Mouse (Mus musculus): ENCODE measurements around the gene Gm813. TPM values are rescaled to one million over a fixed set of nuclear protein-coding genes. Genes with fewer than 3 reads are reported as not detected.

Gene Gm813
- polyA plus RNA-seq, 1 experiment = not detected

DNA sequence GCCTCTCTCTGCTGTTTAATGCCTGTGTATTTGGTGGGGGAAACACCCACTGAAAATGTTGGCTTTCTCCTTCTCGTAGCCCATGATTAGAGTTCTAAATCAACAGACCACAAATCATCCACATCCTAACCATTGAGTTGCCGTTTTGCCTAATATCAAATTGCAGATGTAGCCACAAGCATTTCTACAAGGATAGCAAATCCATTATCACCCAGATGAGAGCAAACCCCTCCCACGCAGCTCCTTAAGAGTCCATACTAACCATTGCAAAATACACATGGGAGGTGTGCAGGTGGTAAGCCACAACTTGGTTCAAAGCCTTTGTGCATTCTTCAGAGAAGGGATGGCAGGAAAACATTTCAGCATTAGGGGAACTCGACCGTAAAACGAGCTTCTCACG is 21.2 kb upstream of the Gm813 start:
- Histone ChIP-seq H3K27ac (ENCODE audit: insufficient read depth, low read length) (no peak overlapping the region), H3K4me3 (ENCODE audit: insufficient read depth, low read length) (no peak overlapping the region), H3K4me1 (ENCODE audit: control insufficient read depth, insufficient read depth, low read length) (no peaks in the 10 kb centered on the region; the same call in 1 of the 2 replicates)
- TF ChIP-seq CTCF (IDR thresholded peaks at IDR 0.05; ENCODE audit: borderline replicate concordance, insufficient read depth, low read length) (no peak), POLR2A (IDR thresholded peaks at IDR 0.05; ENCODE audit: low read depth, low read length) (no peak)

DNA sequence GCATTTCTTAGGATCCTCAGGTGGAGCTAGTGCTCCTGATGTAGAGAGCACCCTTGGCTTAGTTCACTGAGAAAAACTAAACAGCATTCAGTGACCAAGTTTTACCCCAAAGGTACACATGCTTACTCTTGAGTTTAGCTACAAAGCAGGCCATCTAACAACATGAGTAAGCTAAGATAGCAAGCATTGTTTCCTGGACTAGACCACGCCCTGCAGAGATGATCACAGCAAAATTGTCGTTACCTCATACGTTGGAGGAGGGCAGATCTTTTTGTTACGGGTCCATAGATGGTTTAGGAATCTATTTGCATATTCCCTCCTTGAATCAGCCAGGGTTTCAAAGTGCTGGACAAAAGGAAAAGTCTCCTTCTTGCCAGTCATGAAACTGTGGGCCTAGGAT is 20.7 kb upstream of the Gm813 start:
- Histone ChIP-seq H3K4me1 (ENCODE audit: control insufficient read depth, insufficient read depth, low read length) (no peaks in the 10 kb centered on the region; the same call in 1 of the 2 replicates), H3K27ac (ENCODE audit: insufficient read depth, low read length) (no peak overlapping the region), H3K4me3 (ENCODE audit: insufficient read depth, low read length) (no peak overlapping the region)
- TF ChIP-seq CTCF (IDR thresholded peaks at IDR 0.05; ENCODE audit: borderline replicate concordance, insufficient read depth, low read length) (no peak), POLR2A (IDR thresholded peaks at IDR 0.05; ENCODE audit: low read depth, low read length) (no peak)

DNA sequence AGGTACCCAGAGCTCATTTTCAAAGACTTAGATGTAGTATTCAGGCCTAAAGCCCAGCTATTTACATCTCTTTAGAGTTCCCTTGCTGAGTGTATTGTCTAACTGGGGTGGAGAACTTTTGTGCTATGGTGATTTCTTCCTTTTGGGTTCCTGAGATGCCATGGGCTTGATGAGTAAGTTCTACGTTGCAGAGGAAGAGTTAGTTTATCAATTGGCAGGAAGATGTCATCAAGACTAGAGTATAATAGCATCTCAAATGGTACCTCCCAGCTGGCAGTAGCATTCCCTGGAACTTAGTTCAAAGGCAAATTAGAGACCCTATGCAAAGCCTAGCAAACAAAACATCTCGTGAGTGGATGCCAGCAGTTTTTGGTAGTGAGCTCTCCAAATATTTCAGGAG is 19.1 kb upstream of the Gm813 start:
- Histone ChIP-seq H3K4me1 (ENCODE audit: control insufficient read depth, insufficient read depth, low read length) (no peaks in the 10 kb centered on the region; the same call in 1 of the 2 replicates), H3K4me3 (ENCODE audit: insufficient read depth, low read length) (no peak overlapping the region), H3K27ac (ENCODE audit: insufficient read depth, low read length) (no peak overlapping the region)
- no peak for TF ChIP-seq POLR2A (IDR thresholded peaks at IDR 0.05; ENCODE audit: low read depth, low read length)
- no peak for TF ChIP-seq CTCF (IDR thresholded peaks at IDR 0.05; ENCODE audit: borderline replicate concordance, insufficient read depth, low read length)

DNA sequence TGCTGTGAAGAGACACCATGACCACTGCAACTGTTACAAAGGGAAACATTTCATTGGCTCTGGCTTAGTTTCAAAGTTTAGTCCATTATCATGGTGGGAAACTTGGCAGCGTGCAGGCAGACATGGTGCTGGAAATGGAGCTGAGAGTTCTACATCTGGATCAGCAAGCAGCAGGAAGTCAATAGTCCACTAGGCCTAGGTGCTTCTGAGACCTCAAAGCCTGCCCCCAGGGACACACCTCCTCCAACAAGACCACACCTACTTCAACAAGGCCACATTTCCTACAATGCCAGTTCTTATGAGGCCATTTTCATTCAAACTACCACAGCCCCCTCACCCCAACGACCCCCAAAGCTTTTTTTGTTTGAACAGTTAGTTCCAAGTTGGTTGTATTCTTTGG is 13.0 kb upstream of the Gm813 start:
- TF ChIP-seq POLR2A (IDR thresholded peaks at IDR 0.05; ENCODE audit: low read depth, low read length) (no peak), CTCF (IDR thresholded peaks at IDR 0.05; ENCODE audit: borderline replicate concordance, insufficient read depth, low read length) (no peak)
- no peaks in the 10 kb centered on the region for H3K4me1 ChIP-seq (ENCODE audit: control insufficient read depth, insufficient read depth, low read length)
- H3K27ac ChIP-seq (ENCODE audit: insufficient read depth, low read length) = no peak overlapping the region
- H3K4me3 ChIP-seq (ENCODE audit: insufficient read depth, low read length) = no peak overlapping the region

DNA sequence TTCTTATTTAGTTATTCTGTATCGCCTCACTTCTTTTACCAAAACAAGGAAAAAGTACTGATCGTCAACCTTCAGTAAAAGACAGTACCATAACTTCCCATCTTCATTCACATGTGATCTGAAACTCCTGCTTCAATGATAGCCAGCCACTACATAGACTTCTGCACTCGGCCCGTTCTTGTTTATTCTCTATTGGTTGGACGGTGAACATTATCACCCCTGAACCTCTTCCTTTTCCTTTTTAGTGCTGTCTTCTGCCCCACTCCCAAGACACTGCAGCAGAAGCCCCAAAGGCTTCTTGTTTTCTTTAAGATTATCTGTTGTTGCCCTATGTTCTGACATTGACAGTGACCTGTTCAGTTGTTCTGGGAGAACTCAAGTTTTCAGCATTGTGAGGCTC is 12.2 kb upstream of the Gm813 start:
- TF ChIP-seq CTCF (IDR thresholded peaks at IDR 0.05; ENCODE audit: borderline replicate concordance, insufficient read depth, low read length) = no peak
- TF ChIP-seq POLR2A (IDR thresholded peaks at IDR 0.05; ENCODE audit: low read depth, low read length) = no peak
- Histone ChIP-seq H3K4me3 (ENCODE audit: insufficient read depth, low read length) (no peak overlapping the region), H3K27ac (ENCODE audit: insufficient read depth, low read length) (no peak overlapping the region), H3K4me1 (ENCODE audit: control insufficient read depth, insufficient read depth, low read length) (no peaks in the 10 kb centered on the region)

DNA sequence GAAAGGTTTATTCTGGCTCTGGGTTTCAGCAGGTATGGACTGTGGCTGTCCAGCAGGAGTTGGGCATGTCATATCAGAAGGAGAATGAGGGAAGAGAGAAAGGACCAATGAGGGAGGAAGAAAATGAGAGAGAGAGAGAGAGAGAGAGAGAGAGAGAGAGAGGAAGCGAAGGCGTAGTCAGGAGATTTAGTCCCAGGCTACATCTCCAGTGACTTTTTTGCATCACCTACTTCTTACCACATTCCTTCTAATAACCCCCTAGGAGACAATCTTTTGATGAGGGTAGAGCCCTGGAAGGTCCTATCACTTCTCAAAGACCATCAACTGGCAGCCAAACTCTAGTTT is 11.5 kb upstream of the Gm813 start:
- Histone ChIP-seq H3K4me1 (ENCODE audit: control insufficient read depth, insufficient read depth, low read length) (no peaks in the 10 kb centered on the region), H3K4me3 (ENCODE audit: insufficient read depth, low read length) (no peak overlapping the region), H3K27ac (ENCODE audit: insufficient read depth, low read length) (no peak overlapping the region)
- TF ChIP-seq POLR2A (IDR thresholded peaks at IDR 0.05; ENCODE audit: low read depth, low read length) (no peak), CTCF (IDR thresholded peaks at IDR 0.05; ENCODE audit: borderline replicate concordance, insufficient read depth, low read length) (no peak)

DNA sequence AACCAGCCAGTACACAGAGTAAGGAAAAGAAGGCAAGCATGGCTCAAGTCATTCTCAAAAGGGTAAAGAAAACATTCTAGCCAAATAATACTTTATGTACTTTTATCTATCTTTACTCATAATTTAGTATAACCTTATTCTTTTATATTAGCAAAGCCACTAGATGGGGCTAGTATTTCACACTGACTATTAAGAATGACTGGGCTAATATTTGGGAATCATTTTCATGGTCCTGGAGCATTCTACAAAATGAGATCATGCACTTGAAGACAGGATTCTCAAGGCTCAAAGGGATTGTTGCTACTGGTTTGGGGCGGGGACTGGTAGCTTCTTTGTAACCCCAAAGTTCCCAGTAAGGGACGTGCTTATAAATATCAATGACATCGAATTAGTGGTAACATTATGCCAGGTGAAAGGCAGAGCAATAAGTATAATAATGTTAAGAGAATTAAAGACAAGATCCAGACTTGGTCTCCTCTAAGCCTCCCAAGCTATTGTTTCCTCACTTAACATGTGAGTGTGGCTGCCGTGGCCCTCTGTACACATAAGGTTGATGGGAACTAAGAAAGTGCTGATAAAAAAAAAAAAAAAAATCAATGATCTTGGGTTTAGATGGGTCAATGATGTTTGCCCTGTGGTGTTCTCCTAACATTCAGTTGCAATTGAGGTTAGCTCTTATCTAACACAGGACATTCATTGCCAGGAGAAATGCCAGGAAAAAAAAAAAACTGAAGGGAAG is 11.0 kb upstream of the Gm813 start:
- Histone ChIP-seq H3K4me1 (ENCODE audit: control insufficient read depth, insufficient read depth, low read length) (no peaks in the 10 kb centered on the region), H3K4me3 (ENCODE audit: insufficient read depth, low read length) (no peak overlapping the region), H3K27ac (ENCODE audit: insufficient read depth, low read length) (no peak overlapping the region)
- no peak for TF ChIP-seq POLR2A (IDR thresholded peaks at IDR 0.05; ENCODE audit: low read depth, low read length)
- no peak for TF ChIP-seq CTCF (IDR thresholded peaks at IDR 0.05; ENCODE audit: borderline replicate concordance, insufficient read depth, low read length)

DNA sequence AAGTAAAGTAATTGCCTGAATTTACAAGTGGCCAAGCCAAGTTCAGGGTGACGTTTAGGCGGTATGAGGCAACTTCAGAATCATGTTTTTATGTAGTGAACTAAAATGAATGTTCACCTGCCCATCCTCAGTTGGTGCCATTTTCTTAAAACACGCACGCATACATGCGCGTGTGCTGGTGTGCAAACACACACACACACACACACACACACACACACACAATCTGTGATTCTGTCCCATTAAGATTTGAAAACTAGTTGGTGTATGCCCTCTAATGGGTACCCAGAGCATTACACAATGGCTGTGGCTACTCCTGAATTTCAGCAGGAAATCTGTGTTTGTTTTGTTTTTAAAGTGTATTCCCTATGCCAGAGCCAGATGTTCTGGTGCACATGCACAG is 7.2 kb upstream of the Gm813 start:
- no peak overlapping the region for H3K4me3 ChIP-seq (ENCODE audit: insufficient read depth, low read length)
- H3K27ac ChIP-seq (ENCODE audit: insufficient read depth, low read length) = no peak overlapping the region
- no peaks in the 10 kb centered on the region for H3K4me1 ChIP-seq (ENCODE audit: control insufficient read depth, insufficient read depth, low read length)
- 0 out of 2 replicates have a peak, but pooled peaks have one; percentile 16 for TF ChIP-seq CTCF (IDR thresholded peaks at IDR 0.05; ENCODE audit: borderline replicate concordance, insufficient read depth, low read length)
- no peak for TF ChIP-seq POLR2A (IDR thresholded peaks at IDR 0.05; ENCODE audit: low read depth, low read length)

DNA sequence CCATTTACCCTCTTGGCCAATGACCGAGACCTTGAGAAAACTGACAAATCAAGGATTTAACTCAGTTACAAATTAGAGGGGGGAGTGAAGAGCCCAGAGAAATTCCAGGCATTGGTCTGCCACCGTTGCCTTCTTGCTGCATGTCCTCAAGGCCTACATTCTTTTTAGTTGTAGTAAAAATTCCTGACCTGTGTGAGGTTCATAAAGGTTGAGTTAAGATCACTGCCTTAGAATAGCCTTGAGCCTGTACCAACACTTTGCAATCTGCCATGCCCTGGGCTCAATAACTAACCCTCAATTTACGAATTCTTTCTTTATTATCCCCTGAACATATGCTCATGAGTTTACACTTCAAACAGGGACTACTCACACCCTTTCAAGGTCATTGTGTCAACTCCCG is 6.3 kb upstream of the Gm813 start:
- TF ChIP-seq CTCF (IDR thresholded peaks at IDR 0.05; ENCODE audit: borderline replicate concordance, insufficient read depth, low read length) (no peak), POLR2A (IDR thresholded peaks at IDR 0.05; ENCODE audit: low read depth, low read length) (no peak)
- H3K4me3 ChIP-seq (ENCODE audit: insufficient read depth, low read length) = no peak overlapping the region
- no peak overlapping the region for H3K27ac ChIP-seq (ENCODE audit: insufficient read depth, low read length)
- H3K4me1 ChIP-seq (ENCODE audit: control insufficient read depth, insufficient read depth, low read length) = no peaks in the 10 kb centered on the region

DNA sequence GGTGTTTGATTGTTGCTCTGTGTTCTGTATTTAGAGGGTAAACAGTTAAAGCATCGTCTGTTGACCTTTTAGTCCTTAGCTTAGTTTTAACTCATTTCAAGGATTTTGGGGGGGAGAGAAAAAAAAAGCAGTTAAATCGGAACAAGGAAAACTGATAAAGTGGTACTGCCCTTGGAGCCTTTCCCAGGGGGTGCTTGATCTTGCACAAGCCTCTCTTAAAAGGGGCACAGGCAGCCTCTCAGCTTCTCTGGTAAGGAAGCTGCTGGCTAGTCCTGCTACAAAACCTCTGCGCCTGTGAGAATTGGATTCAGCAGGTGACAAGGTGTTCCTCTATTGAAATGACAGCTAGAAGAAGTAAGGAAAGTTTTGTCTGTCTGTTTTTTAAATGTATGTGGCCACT is 5.6 kb upstream of the Gm813 start:
- H3K4me1 ChIP-seq (ENCODE audit: control insufficient read depth, insufficient read depth, low read length) = no peaks in the 10 kb centered on the region
- no peak overlapping the region for H3K27ac ChIP-seq (ENCODE audit: insufficient read depth, low read length)
- H3K4me3 ChIP-seq (ENCODE audit: insufficient read depth, low read length) = no peak overlapping the region
- TF ChIP-seq POLR2A (IDR thresholded peaks at IDR 0.05; ENCODE audit: low read depth, low read length) (no peak), CTCF (IDR thresholded peaks at IDR 0.05; ENCODE audit: borderline replicate concordance, insufficient read depth, low read length) (no peak)
